Mouse (Mus musculus) urinary bladder, postnatal 10 days (tissue): ENCODE data around the gene St3gal6.

Source experiments
- DNase-seq: peaks from one replicate; pipeline ENCODE4 v3.0.0; 2022; ENCODE audit warnings: low spot score

Gene St3gal6

DNA sequence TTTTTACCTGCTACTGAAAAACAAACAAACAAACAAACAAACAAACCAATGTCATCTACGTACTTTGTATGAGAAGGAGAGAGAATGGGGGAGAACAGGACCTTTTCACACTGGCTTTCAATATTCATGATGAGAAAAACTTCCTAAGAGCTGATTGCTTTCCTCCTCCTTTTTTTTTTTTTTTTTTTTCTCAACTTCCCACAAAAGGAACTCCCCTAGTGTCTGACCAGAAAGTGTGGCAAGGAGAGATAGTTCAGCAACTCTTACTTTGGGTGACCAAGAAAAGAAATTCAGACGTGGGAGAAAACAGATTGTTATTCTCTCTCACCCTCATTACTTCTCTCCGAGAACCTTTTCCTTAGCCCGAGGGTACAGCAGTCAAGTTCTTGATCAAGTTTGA, 2.9 kb downstream of the St3gal6 start:
- DNase-seq, result no peak

DNA sequence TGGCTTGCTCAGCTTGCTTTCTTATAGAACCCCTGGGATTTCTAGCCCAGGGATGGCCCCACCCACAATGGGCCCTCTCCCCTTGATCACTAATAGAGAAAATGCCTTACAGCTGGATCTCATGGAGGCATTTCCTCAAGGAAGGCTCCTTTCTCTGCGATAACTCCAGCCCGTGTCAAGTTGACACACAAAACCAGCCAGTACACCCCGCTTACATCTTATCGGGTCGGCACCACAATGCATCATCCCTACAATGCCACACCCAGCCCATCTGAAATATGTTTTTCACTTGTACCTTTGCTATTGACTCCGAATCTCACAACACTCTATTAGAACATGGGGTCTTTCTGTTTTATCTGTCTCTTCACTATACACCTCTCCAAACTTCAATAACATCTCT, 3.6 kb downstream of the St3gal6 start:
- no peak for DNase-seq

DNA sequence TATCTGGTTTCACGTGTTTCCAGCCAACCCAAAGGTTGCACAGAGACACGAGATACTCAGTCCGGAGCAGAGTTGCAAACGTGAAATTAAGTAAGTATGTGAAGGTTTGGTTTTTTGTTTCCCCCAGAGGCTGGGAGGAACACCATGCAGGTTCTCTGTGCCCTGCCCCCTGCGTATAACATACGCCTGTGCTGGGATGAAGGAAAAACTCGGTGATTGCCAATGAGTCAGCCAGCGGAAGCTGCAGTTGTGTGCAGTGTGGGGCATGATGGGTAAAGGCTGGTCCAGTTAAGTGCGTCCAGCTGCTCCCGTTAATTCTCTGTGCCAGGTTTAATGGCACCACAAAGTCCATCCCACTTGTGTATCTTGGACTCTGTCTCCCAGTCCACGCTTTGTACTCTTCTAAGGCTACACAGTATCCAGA, 4.4 kb downstream of the St3gal6 start:
- DNase-seq, result no peak

DNA sequence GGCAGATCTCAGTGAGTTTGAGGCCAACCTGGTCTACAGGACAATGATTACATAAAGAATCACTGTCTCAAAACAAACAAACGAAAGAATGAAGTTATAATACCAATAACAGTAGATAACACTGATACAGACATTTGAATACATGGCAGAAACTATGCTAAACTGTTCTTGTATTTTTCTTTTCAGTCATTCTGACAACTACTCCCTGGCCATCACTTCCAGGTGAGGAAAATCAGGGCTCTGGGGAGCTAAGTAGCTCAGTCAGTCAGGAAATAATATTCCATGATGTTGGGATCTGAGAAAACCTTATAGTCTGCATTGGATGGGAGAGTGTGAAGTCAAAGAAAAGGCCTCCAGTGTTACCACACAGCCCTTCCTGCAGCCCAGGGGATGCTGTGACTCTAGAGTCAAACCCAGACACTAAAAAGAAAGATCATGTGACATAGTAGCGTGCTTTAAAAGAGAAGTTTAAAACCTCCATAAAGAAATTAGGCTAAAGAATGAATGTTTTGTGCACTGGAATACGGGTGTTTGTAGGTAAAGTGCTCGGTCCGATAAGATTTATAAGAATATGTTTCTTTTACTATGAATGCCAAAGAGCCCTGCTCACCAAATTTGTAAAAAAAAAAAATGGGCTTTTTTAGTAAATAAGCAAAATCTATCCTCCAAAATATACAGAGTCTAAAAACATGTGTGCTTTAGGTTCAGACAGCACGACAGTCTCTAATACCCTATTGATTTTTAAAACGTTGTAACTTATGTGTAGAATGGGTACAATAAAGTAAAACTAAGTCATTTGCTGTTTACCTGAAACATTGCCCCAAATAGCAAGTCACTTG, 6.9 kb downstream of the St3gal6 start:
- no peak for DNase-seq

DNA sequence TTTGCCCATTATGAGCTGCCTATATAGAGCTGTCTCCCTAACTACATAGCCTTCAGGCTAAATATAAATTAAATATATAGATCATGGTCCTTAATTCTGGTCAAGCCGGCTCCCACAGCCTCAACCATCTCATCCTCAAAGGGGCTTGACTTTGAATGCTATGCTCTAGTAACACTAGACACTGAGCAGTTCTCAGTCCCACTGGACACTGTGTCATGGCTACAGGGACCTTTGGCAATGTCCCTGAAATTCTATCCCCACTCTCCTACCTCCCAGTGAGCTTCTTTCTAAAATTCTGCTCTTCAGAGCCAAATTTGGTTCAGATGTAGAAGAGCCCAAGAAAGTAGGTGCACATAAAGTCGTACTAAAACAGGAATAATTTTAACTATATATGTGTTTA, 7.9 kb downstream of the St3gal6 start:
- DNase-seq, result no peak

DNA sequence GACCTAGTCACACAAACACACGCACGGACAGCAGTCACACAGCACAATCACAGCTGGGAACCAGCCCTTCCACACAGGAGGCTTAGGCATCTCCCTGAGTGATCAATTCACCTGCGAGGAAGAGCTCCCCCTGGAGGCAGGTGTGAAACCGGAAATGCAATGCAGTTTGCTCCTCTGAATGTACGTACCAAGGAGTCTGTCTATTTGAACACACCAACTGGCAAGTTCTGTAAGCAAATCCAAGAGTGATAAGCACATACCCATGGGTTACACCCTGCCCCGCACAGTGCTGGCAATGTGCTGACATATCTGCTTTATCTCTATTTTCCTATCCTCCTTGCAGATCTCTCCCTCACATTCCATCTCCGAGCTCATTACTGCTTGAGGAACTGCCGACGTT, 9.5 kb downstream of the St3gal6 start:
- DNase-seq, result no peak

DNA sequence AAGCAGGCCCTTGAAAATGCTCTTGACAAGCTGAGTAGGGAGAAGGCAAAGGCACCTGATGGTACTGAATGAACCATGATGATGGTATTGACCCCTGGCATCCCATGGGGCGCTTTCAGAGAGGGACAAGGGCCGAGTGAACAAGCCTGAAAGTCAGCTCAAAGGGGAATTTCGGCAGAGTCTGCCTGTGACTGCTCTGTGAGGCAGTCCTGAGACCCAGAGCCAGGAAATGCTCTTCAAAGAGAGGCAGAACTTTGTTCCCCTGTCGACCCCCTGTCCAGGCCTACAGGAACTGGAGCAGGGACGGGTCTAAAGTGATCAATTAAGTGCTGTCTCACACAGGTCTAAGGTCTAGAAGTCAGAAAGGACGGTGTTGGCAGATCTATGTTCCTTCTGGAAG, 10.3 kb downstream of the St3gal6 start:
- DNase-seq, result no peak

DNA sequence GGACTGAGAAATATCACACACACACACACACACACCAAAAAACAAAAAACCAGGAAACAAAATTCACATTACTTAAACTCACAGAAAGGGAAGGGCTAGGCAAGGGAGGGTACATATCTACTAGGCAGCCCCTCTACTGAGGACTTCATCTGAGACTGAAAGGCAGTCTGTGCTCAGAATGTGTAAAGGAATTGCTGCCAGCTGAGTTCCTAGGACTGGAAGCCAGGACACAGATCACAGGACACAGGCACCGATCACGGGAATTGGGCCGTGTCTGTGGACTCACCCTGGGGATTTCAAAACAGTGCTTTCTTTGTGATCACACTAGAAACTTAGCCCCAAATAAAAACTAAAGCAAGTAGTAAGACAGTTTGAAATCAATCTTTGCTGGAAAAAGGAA, 11.2 kb downstream of the St3gal6 start:
- DNase-seq, result no peak

DNA sequence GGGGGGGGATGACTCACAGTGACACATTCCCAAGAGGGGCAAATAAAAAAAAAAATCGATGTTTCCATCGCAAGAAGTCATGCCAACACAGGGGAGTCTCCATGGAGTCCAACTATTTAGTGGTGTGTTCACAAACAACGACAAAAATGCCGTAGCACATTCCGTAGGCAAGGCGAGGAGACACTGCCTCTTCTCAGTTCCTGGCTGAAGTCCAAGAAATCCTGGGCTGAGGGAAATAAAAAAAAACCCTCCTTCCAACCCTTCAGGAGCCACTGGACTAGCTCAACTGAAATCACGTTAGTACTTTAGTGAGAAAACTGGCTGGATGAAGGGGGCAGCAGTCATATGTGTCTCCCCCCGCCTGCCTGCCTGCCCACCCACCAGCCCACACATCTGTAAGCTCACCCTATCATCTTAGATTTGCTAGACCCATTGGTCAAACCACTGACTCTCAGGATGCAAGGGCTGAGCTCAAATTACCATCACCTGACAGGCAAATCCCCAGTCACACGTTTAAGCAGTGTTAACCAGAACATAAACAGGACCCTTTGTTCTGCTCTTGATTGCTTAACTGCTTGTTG, 11.8 kb downstream of the St3gal6 start:
- no peak for DNase-seq

DNA sequence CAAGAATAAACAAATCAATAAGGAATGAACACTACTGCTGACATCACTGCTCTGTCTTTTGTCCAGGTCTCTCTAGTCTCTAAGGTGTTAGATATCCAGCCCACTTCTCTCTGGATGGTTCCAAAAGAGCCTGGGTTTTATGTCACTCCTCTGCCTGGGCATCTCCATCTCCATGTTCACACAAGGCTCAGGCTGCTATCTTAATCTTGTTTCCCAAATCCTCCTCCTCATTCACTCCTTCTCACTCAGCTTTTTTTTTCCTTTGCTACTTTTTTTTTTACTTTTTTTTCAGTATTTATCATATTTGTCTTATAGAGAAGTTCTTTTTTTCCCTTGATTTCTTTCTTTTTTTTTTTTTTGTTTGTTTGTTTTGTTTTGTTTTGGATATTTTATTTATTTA, 19.1 kb downstream of the St3gal6 start:
- no peak for DNase-seq

DNA sequence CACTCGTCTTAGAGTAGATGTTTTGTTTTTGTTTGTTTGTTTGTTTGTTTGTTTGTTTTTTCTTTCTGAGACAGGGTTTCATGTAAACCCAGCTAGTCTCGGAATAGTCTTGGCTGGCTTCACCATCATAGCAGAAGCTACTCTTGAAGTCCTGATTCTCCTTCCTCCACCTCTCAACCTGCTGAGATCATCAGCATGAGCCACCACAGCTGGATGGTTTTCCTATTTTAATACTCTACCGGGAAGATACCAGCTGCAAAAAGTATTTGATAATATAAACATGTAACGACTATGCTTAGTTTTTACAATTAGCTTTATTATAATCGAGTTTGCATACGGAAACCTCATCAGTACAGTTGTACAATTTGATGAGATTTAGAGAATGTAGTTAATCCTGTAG, 21.5 kb downstream of the St3gal6 start:
- DNase-seq, result no peak

DNA sequence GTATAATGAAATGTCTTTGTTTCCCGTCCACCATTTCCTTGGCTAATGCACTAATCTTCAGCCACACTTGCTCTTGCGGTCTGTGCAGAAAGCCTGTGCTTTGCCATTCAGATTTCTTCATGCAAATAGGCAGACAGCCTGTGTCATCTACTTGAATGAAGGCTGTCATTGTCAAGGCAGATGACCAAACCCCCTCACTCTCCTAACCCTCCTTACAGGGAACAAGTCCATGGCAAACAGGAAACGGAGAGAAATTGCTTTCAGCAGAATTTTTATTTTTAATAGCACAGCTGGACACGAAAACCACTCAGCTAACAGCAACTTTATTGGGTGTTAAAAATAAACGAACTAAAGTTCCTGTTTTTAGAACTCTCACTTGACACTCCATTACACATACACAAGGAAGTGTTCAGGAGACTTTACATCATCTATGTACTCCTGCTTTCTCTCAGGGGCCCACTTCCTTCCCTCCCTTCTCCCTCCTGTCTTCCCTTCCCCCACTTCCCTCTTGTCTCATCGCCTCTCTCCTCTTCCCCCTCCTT, 22.2 kb downstream of the St3gal6 start:
- no peak for DNase-seq

DNA sequence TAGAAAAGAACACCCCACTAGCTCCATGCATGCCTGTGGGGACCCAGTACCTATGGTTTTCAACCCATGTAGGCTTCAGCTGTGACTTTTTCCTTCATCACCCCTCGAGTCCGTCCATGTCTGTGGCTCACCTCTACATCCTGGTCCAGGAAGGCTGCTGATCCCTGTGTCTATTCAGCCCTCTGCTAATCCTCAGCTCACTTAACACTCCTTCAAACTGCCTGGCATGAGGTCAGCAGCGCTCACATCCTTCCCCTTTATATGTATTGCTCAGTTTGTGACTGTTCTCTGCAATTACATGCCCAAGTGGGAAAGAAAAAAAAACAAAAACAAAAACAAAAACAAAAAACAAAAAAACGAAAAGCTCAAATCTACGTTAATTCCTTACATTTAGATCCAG, 24.4 kb downstream of the St3gal6 start:
- no peak for DNase-seq

DNA sequence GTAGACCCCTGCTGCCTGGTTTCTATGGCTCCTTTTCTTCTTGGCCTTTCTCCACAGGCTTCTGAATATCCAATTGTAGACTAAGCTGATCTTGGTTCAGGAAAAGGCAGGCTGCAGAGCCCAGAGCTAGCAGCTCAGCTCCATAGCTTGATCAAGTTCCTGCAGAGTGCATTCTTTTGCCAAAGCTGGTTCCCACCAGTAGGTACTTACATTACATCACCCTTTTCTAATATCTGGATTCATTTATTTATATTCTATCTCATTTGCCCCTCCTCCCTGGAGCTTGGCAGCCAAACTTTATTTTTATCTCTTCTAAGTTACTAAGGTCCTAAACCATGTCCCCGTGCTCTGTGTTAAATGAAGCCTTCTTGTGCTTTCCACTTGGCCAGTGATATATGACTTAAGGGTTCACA, 24.9 kb downstream of the St3gal6 start:
- no peak for DNase-seq

DNA sequence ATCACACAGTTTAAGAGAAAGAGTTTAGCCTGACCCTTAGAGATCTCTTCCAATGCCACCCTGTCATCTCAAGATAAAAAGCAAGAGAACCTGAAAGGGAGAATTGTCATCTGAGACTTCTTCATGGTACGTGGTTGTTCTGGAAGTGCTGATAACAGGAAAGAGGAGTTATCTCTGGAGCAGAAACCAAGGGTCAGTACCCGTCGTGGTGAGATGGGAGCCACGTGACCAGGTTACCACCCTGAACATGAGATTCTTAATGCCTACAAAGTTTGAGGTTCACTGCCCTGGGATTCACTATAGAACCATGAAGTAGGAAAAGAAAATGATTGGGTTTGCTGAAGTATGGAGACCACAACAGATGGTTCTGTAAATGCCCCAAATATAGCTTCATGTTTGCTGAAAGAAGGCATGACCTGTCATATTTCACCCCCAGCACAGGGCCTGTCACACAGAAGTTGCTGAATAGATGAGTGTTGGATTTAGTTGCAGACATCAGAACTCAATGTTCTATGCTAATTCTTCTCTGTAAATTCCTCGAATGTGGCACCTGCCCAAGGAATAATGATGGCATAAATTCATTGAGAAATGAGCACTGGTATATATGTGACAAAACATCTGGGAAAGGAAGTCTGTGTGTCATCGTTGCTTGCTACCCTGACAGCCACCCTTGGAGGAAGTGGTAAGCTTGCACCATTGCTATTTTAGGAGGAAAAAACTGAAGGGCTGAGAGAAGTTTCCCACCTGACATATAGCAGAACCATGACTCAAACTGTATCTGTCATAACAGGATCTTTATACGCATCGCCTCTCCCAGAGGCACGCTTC, 25.9 kb downstream of the St3gal6 start:
- DNase-seq, result no peak

DNA sequence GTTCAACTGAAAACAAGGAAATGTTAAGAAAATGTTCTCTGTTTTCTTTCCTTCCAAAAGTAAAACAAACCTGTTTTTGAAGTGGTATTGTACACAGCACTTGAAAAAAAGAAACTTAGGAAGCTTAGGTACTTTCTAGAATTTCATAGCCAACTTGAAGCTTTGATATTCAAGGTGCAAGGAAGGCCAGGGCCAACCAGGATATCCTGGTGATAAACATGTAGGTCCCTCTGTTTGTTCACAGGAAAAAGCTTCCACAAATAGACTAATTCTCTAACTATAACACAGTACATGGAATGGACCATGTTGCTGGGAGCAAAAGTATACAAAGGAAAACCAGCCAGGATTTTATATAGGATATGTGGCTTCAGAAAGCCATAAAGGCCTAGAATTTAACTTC, 27.3 kb downstream of the St3gal6 start:
- no peak for DNase-seq

DNA sequence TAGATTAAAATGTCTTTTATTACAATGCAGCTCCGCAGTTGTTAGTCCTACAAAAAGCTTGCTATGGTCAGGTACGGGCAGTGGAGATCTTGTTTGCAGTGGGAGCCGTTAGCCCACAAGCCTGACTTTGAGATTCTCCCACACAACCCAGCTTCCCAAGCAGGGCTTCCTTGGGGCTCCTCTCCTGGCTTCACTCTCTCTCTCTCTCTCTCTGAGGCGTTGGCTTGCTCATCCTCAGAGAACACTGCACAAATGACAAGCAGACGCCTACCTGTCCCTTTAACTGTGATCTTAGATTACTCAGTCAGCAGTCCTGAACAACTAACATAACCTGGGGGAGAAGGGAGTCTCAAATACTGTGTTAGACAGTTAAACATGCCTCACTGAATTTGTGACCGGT, 36.2 kb downstream of the St3gal6 start:
- no peak for DNase-seq

DNA sequence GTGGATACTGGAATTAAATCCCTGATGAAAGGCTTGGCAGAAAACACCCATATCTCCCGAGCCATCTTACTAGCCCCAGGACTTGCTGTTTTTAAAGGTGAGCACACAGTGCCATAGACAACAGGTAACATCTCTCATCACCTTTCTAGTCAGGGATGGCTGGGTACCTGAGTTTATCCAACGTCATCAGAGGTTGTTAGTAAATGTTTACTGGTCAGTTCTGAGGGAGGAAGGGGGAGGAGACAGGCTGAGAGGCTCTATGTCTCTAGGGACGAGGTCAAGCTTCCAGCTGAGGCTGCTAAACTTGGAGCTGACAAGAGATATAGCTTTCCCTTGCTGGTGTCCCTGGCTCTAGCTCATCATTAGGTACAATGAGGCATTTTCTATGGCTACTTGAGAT, 41.7 kb downstream of the St3gal6 start:
- no peak for DNase-seq

DNA sequence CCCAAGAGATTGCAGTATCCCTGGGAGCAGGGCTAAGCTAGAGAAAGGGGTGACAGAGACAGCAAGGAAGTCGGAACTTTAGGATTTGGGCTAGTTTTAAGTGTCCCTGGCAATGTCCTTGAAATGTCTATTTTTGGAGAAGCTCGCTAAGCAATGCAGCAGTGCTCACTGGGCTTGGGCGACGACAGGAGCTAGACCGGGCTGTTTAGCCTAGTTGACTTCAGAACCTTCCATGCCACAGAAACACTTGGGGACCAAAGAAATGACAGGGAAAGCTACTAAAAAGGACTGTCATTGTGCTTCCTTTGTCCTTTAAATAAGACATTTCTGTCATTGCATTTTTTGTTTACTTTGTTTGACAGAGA, 42.2 kb downstream of the St3gal6 start:
- DNase-seq, result no peak

DNA sequence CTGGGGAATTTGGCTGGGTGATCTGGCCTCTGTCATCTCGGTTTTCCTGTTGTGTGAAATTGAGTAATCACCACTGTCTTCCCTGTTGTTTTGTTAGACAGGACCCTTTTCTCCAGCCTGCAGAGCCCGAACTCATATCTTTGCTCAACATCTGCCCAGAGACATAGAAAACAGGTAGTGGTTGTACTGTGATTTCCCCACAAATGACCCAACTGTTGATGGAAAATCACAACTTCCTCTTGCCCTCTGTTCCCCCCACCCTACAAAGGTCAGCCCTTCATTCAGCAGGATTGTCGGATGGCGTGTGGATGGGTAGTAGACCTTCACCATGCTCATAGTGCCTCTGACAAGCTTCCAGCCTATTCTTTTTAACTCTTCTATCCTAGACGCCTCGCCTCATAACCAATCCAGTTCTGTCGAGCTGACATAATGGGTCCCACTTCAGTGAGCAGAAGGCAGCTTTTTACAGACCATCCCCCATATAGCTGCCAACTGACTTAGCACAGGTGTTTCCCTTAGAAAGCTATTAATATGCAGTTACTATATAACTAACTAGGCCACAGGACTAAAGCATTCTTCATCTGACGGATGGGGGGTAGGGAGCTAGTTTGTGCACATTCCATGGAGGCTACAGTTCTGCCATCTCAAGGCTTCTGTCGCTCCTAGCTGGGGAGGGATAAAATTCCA, 42.7 kb downstream of the St3gal6 start:
- DNase-seq, result no peak

DNA sequence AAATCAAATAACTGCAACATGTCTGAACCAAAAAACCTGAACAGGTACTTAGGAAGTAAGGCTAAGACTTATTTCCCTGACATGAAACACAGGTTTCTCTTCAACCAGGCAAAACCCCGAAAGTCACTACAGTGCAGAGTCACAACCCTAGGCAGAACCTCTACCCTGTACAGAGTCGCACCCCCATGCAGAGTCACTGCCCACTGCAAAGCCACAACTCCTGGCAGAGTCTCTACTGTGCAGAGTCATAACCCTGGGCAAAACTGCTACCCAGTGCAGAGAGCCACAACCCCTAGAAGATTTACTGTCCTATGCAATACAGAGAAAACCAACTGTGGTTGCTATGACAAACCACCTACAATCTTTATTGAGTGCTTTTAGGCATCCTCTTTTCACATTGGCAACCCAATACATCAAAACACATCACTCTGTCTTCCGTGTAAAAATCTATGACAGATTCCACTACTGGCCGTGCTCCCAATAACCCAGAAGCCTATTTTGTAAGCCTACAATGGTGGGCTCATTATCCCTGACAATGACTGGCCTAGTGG, 44.1 kb downstream of the St3gal6 start:
- no peak for DNase-seq

DNA sequence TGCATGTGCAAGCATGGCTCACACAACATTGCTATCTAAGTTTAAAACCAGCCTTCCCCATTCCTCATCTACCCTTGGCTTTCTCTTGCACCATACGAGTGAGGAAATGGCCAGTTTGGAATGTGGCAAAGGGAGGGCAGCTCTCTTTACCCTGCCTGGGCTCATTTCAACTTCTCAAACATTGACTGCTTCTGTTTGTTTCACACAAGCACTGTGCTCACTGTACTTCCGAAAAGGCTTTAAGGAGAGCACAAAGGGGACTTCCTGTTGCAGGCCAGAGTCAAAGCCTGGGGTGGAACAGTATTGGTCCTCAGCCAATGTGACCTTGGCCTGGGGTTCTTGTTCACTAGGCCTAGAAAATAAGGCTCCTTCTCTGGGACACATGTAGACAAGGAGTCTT, 47.7 kb downstream of the St3gal6 start:
- DNase-seq, result no peak
